Mouse (Mus musculus) MEL (cell line): ENCODE data around the gene Tunar. TPM values are rescaled to one million over a fixed set of nuclear protein-coding genes. Genes with fewer than 3 reads are reported as not detected.

Experiments
- DNase-seq: peaks from one replicate; pipeline ENCODE4 v3.0.0; 2011; ENCODE audit warnings: low read depth, low spot score
- H3K27ac ChIP-seq: 2 replicates; pipeline ENCODE4 v1.5.1; 2012; ENCODE audit warnings: low read depth, mild to moderate bottlenecking, control low read depth, low read length, moderate library complexity; ENCODE audit not compliant: control insufficient read depth
- H3K27me3 ChIP-seq, 2 experiments: fragments of 150-350 bp in 1 of 2; sonication (generic) in 1 of 2; 2 replicates each; pipeline ENCODE4 v1.6.1; 2012; ENCODE audit warnings: low read length in 2 of 2, mild to moderate bottlenecking in 2 of 2, improper control_type of control experiment in 1 of 2, moderate library complexity in 1 of 2; ENCODE audit not compliant: insufficient read depth in 2 of 2, control insufficient read depth in 1 of 2
- H3K36me3 ChIP-seq, 2 experiments: 2 replicates each; pipeline ENCODE4 v1.6.1; 2012 to 2014; ENCODE audit warnings: low read length in 2 of 2, improper control_type of control experiment in 1 of 2, inconsistent platforms in 1 of 2, mild to moderate bottlenecking in 1 of 2; ENCODE audit not compliant: insufficient read depth in 2 of 2, control insufficient read depth in 1 of 2
- H3K4me1 ChIP-seq, 2 experiments: fragments of 150-350 bp in 1 of 2; sonication (generic) in 1 of 2; 2 replicates each; pipeline ENCODE4 v1.6.1; 2012; ENCODE audit warnings: low read length in 2 of 2, improper control_type of control experiment in 1 of 2, mild to moderate bottlenecking in 1 of 2; ENCODE audit not compliant: insufficient read depth in 2 of 2, control insufficient read depth in 1 of 2
- H3K4me3 ChIP-seq, 2 experiments: fragments of 150-350 bp in 1 of 2; sonication (generic) in 1 of 2; 2 replicates each; pipeline ENCODE4 v1.5.1; 2012; ENCODE audit warnings: low read depth in 2 of 2, low read length in 2 of 2, mild to moderate bottlenecking in 2 of 2, moderate library complexity in 2 of 2, control low read depth in 1 of 2, improper control_type of control experiment in 1 of 2; ENCODE audit not compliant: control insufficient read depth in 1 of 2, insufficient read depth in 1 of 2
- H3K79me2 ChIP-seq: 2 replicates; pipeline ENCODE4 v1.6.1; 2012; ENCODE audit warnings: mild to moderate bottlenecking, low read length, moderate library complexity; ENCODE audit not compliant: control insufficient read depth, poor library complexity, insufficient read depth
- H3K9ac ChIP-seq: 2 replicates; pipeline ENCODE4 v1.6.1; 2012; ENCODE audit warnings: low read depth, mild to moderate bottlenecking, control low read depth, low read length, moderate library complexity; ENCODE audit not compliant: control insufficient read depth, poor library complexity, severe bottlenecking
- H3K9me3 ChIP-seq: fragments of 150-350 bp; sonication (generic); replicated peaks from 2 replicates; pipeline ENCODE4 v1.6.1; 2012; ENCODE audit warnings: mild to moderate bottlenecking, low read length, improper control_type of control experiment, moderate library complexity; ENCODE audit not compliant: insufficient read depth
- CHD1 ChIP-seq: IDR thresholded peaks from 2 replicates; pipeline ENCODE4 v1.6.1; 2012; ENCODE audit warnings: low read depth, mild to moderate bottlenecking, inconsistent platforms, low read length, improper control_type of control experiment
- CHD2 ChIP-seq: IDR thresholded peaks from 2 replicates; pipeline ENCODE4 v1.6.1; 2011; ENCODE audit warnings: low read length, improper control_type of control experiment
- CTCF ChIP-seq, 3 experiments: IDR thresholded peaks in 2 of 3; conservative IDR thresholded peaks in 1 of 3; 2 replicates each; pipeline ENCODE4 v1.5.1; 2011 to 2012; ENCODE audit warnings: low read length in 3 of 3, low read depth in 2 of 3, mild to moderate bottlenecking in 2 of 3, improper control_type of control experiment in 1 of 3, inconsistent platforms in 1 of 3, mixed read lengths in 1 of 3, moderate library complexity in 1 of 3; ENCODE audit not compliant: control insufficient read depth in 1 of 3, insufficient read depth in 1 of 3, poor library complexity in 1 of 3, severe bottlenecking in 1 of 3
- E2F4 ChIP-seq: IDR thresholded peaks from 2 replicates; pipeline ENCODE4 v1.6.1; 2011; ENCODE audit warnings: low read depth, low read length, improper control_type of control experiment, borderline replicate concordance
- ELF1 ChIP-seq: IDR thresholded peaks from 2 replicates; pipeline ENCODE4 v1.6.1; 2014; ENCODE audit warnings: low read depth, mild to moderate bottlenecking, inconsistent platforms, low read length, improper control_type of control experiment, moderate library complexity
- EP300 ChIP-seq, 2 experiments: IDR thresholded peaks; 2 replicates each; pipeline ENCODE4 v1.6.1; 2011; ENCODE audit warnings: improper control_type of control experiment in 2 of 2, low read length in 2 of 2, low read depth in 1 of 2, mild to moderate bottlenecking in 1 of 2
- GATA1 ChIP-seq: IDR thresholded peaks from 2 replicates; pipeline ENCODE4 v1.6.1; 2011; ENCODE audit warnings: low read depth, low read length, improper control_type of control experiment
- KAT2A ChIP-seq: conservative IDR thresholded peaks from 2 replicates; pipeline ENCODE4 v1.6.1; 2012; ENCODE audit warnings: low read depth, low read length, improper control_type of control experiment, inconsistent platforms
- MAX ChIP-seq: IDR thresholded peaks from 2 replicates; pipeline ENCODE4 v1.6.1; 2011; ENCODE audit warnings: low read length, improper control_type of control experiment
- MAZ ChIP-seq: IDR thresholded peaks from 2 replicates; pipeline ENCODE4 v1.6.1; 2012; ENCODE audit warnings: low read depth, mild to moderate bottlenecking, inconsistent platforms, low read length, improper control_type of control experiment
- MEF2A ChIP-seq: IDR thresholded peaks from 2 replicates; pipeline ENCODE4 v1.6.1; 2014; ENCODE audit warnings: low read depth, mild to moderate bottlenecking, inconsistent platforms, low read length, improper control_type of control experiment; ENCODE audit not compliant: poor library complexity, insufficient replicate concordance, severe bottlenecking; ENCODE audit errors: extremely low read depth
- MXI1 ChIP-seq: IDR thresholded peaks from 2 replicates; pipeline ENCODE4 v1.6.1; 2011; ENCODE audit warnings: mild to moderate bottlenecking, low read depth, low read length, improper control_type of control experiment
- MYB ChIP-seq: IDR thresholded peaks from 2 replicates; pipeline ENCODE4 v1.6.1; 2011; ENCODE audit warnings: mild to moderate bottlenecking, low read depth, low read length, improper control_type of control experiment
- NELFE ChIP-seq: IDR thresholded peaks from 2 replicates; pipeline ENCODE4 v1.6.1; 2011; ENCODE audit warnings: low read depth, low read length, improper control_type of control experiment
- POLR2A ChIP-seq, 2 experiments: IDR thresholded peaks; 2 replicates each; pipeline ENCODE4 v1.6.1; 2011 to 2012; ENCODE audit warnings: low read length in 2 of 2, mild to moderate bottlenecking in 2 of 2, control low read depth in 1 of 2, improper control_type of control experiment in 1 of 2, low read depth in 1 of 2, moderate library complexity in 1 of 2; ENCODE audit not compliant: control insufficient read depth in 1 of 2, insufficient read depth in 1 of 2, poor library complexity in 1 of 2
- POLR2AphosphoS2 ChIP-seq: IDR thresholded peaks from 2 replicates; pipeline ENCODE4 v1.6.1; 2011; ENCODE audit warnings: low read length, improper control_type of control experiment
- SIN3A ChIP-seq: IDR thresholded peaks from 2 replicates; pipeline ENCODE4 v1.6.1; 2012; ENCODE audit warnings: low read length, improper control_type of control experiment, inconsistent platforms
- UBTF ChIP-seq: IDR thresholded peaks from 2 replicates; pipeline ENCODE4 v1.6.1; 2012; ENCODE audit warnings: low read depth, mild to moderate bottlenecking, inconsistent platforms, low read length, improper control_type of control experiment, moderate library complexity, borderline replicate concordance; ENCODE audit not compliant: insufficient read depth
- USF1 ChIP-seq: IDR thresholded peaks from 2 replicates; pipeline ENCODE4 v1.6.1; 2014; ENCODE audit warnings: low read depth, mild to moderate bottlenecking, inconsistent platforms, low read length, improper control_type of control experiment, moderate library complexity
- ZC3H11A ChIP-seq: IDR thresholded peaks from 2 replicates; pipeline ENCODE4 v1.6.1; 2012; ENCODE audit warnings: low read depth, mild to moderate bottlenecking, inconsistent platforms, low read length, improper control_type of control experiment
- polyA plus RNA-seq, 2 experiments: library from polyadenylated mRNA; stranded (reverse) in 1 of 2; unstranded in 1 of 2; fragments of >175 nt in 1 of 2; fragments of >200 nt in 1 of 2; gene quantifications; 2 replicates each; pipeline versions ENCODE4 v1.2.1 to v1.2.4; 2012; ENCODE audit warnings: low replicate concordance in 2 of 2, low read depth in 1 of 2; ENCODE audit not compliant: insufficient read length in 2 of 2, insufficient read depth in 1 of 2, missing spikeins in 1 of 2
- total RNA-seq: library from RNA; depleted of rRNA; stranded (reverse); fragments of 300-350 nt; gene quantifications from 2 replicates; pipeline ENCODE4 v1.2.3, GENCODE M21; 2012

The Tunar gene
- total and polyA plus RNA-seq, 3 experiments: not detected

DNA sequence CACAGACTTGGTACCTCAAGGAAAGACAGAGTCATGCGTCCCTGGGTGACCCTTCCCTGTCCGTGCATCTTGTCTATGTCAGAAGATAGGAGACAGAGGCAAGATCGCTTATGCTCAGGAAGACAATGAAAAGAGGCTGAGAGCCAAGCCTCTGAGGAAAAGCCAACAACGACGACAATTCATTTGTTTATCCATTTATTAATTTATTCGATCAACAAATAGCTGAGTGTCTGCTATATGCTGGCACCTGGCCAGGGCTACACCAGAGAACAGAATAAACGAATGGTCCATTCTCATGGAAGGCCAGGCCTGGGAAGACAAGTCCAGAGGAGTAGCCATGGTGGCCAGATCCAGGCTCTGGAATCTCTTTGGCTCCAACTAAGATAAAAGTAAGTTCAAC, 61.0 kb downstream of the Tunar start:
- Histone ChIP-seq H3K79me2 (no peaks in the 10 kb centered on the region), H3K4me3 (no peak overlapping the region), H3K4me1 (no peaks in the 10 kb centered on the region), H3K36me3 (no peaks in the 10 kb centered on the region), H3K9ac (no peak overlapping the region), H3K9me3 (no peaks in the 10 kb centered on the region), H3K27ac (no peak overlapping the region)
- no peak for DNase-seq
- TF ChIP-seq POLR2A (IDR thresholded peaks at IDR 0.05; ENCODE audit: control insufficient read depth in 1 of 2, insufficient read depth in 1 of 2, low read depth in 1 of 2, low read length in 2 of 2, poor library complexity in 1 of 2): no peak
- TF ChIP-seq EP300 (IDR thresholded peaks at IDR 0.05; ENCODE audit: low read depth in 1 of 2, low read length in 2 of 2): no peak
- no peak for TF ChIP-seq ZC3H11A
- TF ChIP-seq CHD1: no peak
- no peak for TF ChIP-seq MYB
- TF ChIP-seq CTCF (IDR thresholded peaks at IDR 0.05 in 2 of 3, conservative IDR thresholded peaks at IDR 0.05 in 1 of 3; ENCODE audit: control insufficient read depth in 1 of 3, insufficient read depth in 1 of 3, low read depth in 2 of 3, low read length in 3 of 3, poor library complexity in 1 of 3, severe bottlenecking in 1 of 3): no peak
- no peak for TF ChIP-seq CHD2
- no peak for TF ChIP-seq MAZ
- no peak for TF ChIP-seq GATA1
- no peak for TF ChIP-seq MAX
- TF ChIP-seq E2F4: no peak
- no peak for TF ChIP-seq POLR2AphosphoS2
- no peak for TF ChIP-seq NELFE
- no peak for TF ChIP-seq KAT2A
- TF ChIP-seq UBTF: no peak
- no peak for TF ChIP-seq MEF2A
- TF ChIP-seq, all 39 proteins: peak for 0
- no peaks in the 10 kb centered on the region for H3K27me3 ChIP-seq

DNA sequence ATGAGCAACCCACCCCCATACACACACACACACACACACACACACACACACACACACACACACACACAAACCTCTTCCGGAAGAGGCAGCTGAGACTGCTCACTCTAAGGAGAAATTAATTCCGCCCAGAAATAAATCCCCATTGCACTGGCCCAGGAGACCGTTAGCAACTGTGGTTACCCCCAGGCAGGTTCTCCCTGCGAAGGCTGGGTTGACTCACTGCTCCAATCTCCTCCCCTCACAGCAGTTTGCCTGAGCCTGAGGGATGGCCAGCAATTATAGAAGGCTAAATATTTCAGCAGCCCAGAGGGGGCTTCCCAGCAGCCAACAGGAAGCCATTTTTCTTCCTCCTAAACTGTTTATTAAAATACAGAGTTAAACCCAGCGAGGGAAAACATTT, 64.5 kb downstream of the Tunar start:
- TF ChIP-seq ELF1 (no peak), MAX (no peak), CTCF (IDR thresholded peaks at IDR 0.05 in 2 of 3, conservative IDR thresholded peaks at IDR 0.05 in 1 of 3; ENCODE audit: control insufficient read depth in 1 of 3, insufficient read depth in 1 of 3, low read depth in 2 of 3, low read length in 3 of 3, poor library complexity in 1 of 3, severe bottlenecking in 1 of 3) (no peak), KAT2A (no peak), MEF2A (no peak), USF1 (no peak), POLR2AphosphoS2 (no peak), SIN3A (no peak), MXI1 (no peak)
- TF ChIP-seq, all 39 proteins: peak for 0
- H3K9me3 ChIP-seq: no peaks in the 10 kb centered on the region
- H3K27me3 ChIP-seq: no peaks in the 10 kb centered on the region
- no peak overlapping the region for H3K4me3 ChIP-seq
- H3K79me2 ChIP-seq: no peaks in the 10 kb centered on the region
- H3K9ac ChIP-seq: no peak overlapping the region
- no peaks in the 10 kb centered on the region for H3K4me1 ChIP-seq
- no peak overlapping the region for H3K27ac ChIP-seq
- no peak for DNase-seq
- H3K36me3 ChIP-seq: no peaks in the 10 kb centered on the region
